Mouse (Mus musculus) liver, postnatal 0 days (tissue): ENCODE data around the gene Pak3.

Experiments used
- CTCF ChIP-seq: sonication (generic); IDR thresholded peaks from 2 replicates; pipeline ENCODE4 v1.5.1; 2016; ENCODE audit warnings: antibody characterized with exemption, low read depth
- EP300 ChIP-seq: IDR thresholded peaks from 2 replicates; pipeline ENCODE4 v1.6.1; 2016; ENCODE audit warnings: antibody characterized with exemption, low read depth, mild to moderate bottlenecking

GRCm38 (mm10) chrX:143846637-143847036 is 328.2 kb downstream of the Pak3 start:
- TF ChIP-seq CTCF (no peak), EP300 (no peak)
